Mouse (Mus musculus) lung, embryonic 15.5 days (tissue): Measurements from ENCODE around the gene Ctsw. TPM values are rescaled to one million over a fixed set of nuclear protein-coding genes. Genes with fewer than 3 reads are reported as not detected.

Experiments
- ATAC-seq: fragments of 200-750 bp; cut with Nextera tagmentation; 2 replicates; pipeline ENCODE4 v1.8.0; 2017; ENCODE audit warnings: moderate number of reproducible peaks, borderline replicate concordance; ENCODE audit not compliant: low FRiP score, low TSS enrichment; ENCODE audit errors: extremely low read depth
- H3K27ac ChIP-seq: fragments of 300-500 bp; sonication (generic); 2 replicates; pipeline ENCODE4 v1.5.1; 2015; ENCODE audit warnings: moderate library complexity, mild to moderate bottlenecking, inconsistent platforms
- H3K27me3 ChIP-seq: fragments of 300-500 bp; sonication (generic); 2 replicates; pipeline ENCODE4 v1.6.1; 2015; ENCODE audit warnings: inconsistent platforms
- H3K36me3 ChIP-seq: fragments of 300-500 bp; sonication (generic); 2 replicates; pipeline ENCODE4 v1.6.1; 2015; ENCODE audit warnings: inconsistent platforms
- H3K4me1 ChIP-seq: fragments of 300-500 bp; sonication (generic); 2 replicates; pipeline ENCODE4 v1.6.1; 2015; ENCODE audit warnings: inconsistent platforms
- H3K4me2 ChIP-seq: fragments of 300-500 bp; sonication (generic); 2 replicates; pipeline ENCODE4 v1.6.1; 2015; ENCODE audit warnings: inconsistent platforms, mild to moderate bottlenecking, moderate library complexity
- H3K4me3 ChIP-seq: fragments of 300-500 bp; sonication (generic); 2 replicates; pipeline ENCODE4 v1.5.1; 2015; ENCODE audit warnings: mild to moderate bottlenecking, inconsistent platforms
- H3K9ac ChIP-seq: fragments of 300-500 bp; sonication (generic); 2 replicates; pipeline ENCODE4 v1.6.1; 2015; ENCODE audit warnings: inconsistent platforms
- H3K9me3 ChIP-seq: fragments of 300-500 bp; sonication (generic); 2 replicates; pipeline ENCODE4 v1.6.1; 2016; ENCODE audit warnings: inconsistent platforms
- WGBS: fragments of 180-500 bp; shearing (Covaris S2); methylation state at CpG from one replicate; pipeline ENCODE4 v1.1.7; 2015; 5-methylcytosine and 5-hydroxymethylcytosine counted together
- polyA plus RNA-seq: library from polyadenylated mRNA; unstranded; fragments of >200 nt; fragmentation: Nextera tagmentation; extraction: Ambion mirVana; gene quantifications from 2 replicates; pipeline ENCODE4 v1.2.1, GENCODE M21; 2015

Gene Ctsw
- polyA plus RNA-seq, 1 experiment from 2014 or later = 3.3 TPM

DNA sequence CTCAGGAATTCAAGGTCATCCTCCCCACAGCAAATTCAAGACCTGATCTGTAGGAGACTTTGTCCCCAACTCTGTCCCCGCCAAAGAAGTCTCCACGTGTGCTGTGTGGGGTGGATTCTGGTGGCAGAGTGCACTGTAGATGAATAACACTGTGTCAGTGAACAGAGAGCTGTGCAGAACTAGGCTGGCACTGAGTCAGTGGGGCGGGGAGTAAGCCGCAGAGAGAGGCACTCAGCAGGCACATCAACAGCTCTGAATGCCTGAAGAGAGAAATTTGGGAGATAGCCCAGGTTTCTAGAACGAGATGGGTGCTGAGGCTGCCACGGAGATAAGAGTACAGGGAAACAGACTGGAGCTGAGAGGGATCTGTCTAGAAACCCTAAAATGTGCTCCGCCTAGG lies 9.3 kb downstream of the Ctsw start:
- Histone ChIP-seq H3K27ac (no peak overlapping the region), H3K36me3 (peaks cover 26% of the 10 kb centered on the region; the same call in 1 of the 2 replicates), H3K9ac (no peak overlapping the region), H3K4me1 (peaks cover 53% of the 10 kb centered on the region), H3K4me2 (no peak overlapping the region), H3K27me3 (no peaks in the 10 kb centered on the region), H3K9me3 (no peaks in the 10 kb centered on the region), H3K4me3 (no peak overlapping the region)
- WGBS = 65% methylated on average over 7 of the region's 7 CpGs
- ATAC-seq = no peak

- peak within 1 kb of the TSS; percentile 92 for H3K27ac ChIP-seq
- H3K9ac ChIP-seq = peak within 1 kb of the TSS; percentile 79
- peak within 1 kb of the TSS; percentile 82 for H3K4me2 ChIP-seq
- peaks cover 18% of the 10 kb centered on the region; the same call in 1 of the 2 replicates for H3K36me3 ChIP-seq
- peak within 1 kb of the TSS; percentile 71 for H3K4me3 ChIP-seq
- H3K9me3 ChIP-seq = no peaks in the 10 kb centered on the region
- no peak for ATAC-seq
- H3K4me1 ChIP-seq = peaks cover 45% of the 10 kb centered on the region
- no peaks in the 10 kb centered on the region for H3K27me3 ChIP-seq
- 10% methylated on average over 14 of the region's 14 CpGs for WGBS
These were observed 10.4 kb downstream of the Ctsw start, which contains the start of gene Ccdc85b for GRCm38 (mm10) chr19:5457746-5458442. Ccdc85b (minus strand) TSS chr19:5457894.

- under 1% methylated on average over 70 of the region's 70 CpGs for WGBS
- H3K4me1 ChIP-seq = peaks cover 45% of the 10 kb centered on the region
These were observed 11.2 kb downstream of the Ctsw start for GRCm38 (mm10) chr19:5456922-5457745.

DNA sequence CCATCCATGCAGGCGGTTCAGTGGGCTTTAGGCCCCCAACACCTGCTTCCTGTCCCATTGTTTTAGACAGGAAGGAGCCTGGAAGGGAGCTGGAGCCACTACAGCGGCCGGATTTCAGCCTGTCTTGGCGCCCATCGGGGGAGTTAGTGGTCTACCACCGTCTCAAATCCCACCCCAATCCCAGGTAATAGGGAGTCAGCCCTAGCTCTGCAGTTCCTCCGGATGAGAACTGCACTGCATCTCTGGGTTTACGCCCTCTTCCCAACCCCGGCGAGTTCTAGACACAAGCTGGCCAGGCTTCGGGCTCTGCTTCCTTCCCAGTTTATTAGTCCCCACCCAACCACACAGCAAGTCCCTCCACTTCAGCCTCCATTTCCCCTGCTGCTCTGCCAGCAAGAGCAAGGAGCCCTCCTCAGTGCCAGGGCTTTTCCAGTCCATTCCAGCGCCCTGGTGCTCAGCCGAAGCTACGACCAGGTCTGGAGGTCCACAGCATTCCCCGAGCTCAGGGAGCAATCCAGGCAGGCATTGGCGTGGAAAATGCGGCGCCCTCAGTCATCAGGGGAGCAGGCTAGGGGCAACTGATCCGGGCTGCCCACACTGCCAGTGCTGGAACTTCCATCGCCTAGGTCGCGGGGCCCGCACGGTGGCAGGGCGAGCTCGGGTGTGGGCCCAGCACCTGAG lies 11.9 kb downstream of the Ctsw start:
- no peak for ATAC-seq
- Histone ChIP-seq H3K9ac (peak overlapping the region; percentile 79), H3K27me3 (0 out of 2 replicates have a peak, but pooled peaks cover 4% of the 10 kb centered on the region), H3K4me1 (peaks cover 39% of the 10 kb centered on the region), H3K9me3 (no peaks in the 10 kb centered on the region), H3K36me3 (peaks cover 6% of the 10 kb centered on the region; the same call in 1 of the 2 replicates), H3K4me2 (peak overlapping the region; percentile 82), H3K4me3 (peak overlapping the region; percentile 71), H3K27ac (peak overlapping the region; percentile 92)
- 3% methylated on average over 26 of the region's 26 CpGs for WGBS

More at GRCm38 (mm10) chr19:5456922-5457745, 11.2 kb downstream of the Ctsw start:
- H3K27me3 ChIP-seq = no peaks in the 10 kb centered on the region
- H3K36me3 ChIP-seq = peaks cover 12% of the 10 kb centered on the region; the same call in 1 of the 2 replicates
- no peaks in the 10 kb centered on the region for H3K9me3 ChIP-seq
- H3K4me3 ChIP-seq = peak overlapping the region; percentile 71
- H3K27ac ChIP-seq = peak overlapping the region; percentile 92
- peak overlapping the region; percentile 82 for H3K4me2 ChIP-seq
- H3K9ac ChIP-seq = peak overlapping the region; percentile 79
- peak; percentile 92 for ATAC-seq

- H3K9ac ChIP-seq = peak overlapping the region; percentile 79; the same call in 1 of the 2 replicates
- H3K9me3 ChIP-seq = no peaks in the 10 kb centered on the region
- WGBS = 43% methylated on average over 8 of the region's 8 CpGs
- peaks cover 6% of the 10 kb centered on the region; the same call in 1 of the 2 replicates for H3K36me3 ChIP-seq
- H3K27me3 ChIP-seq = peaks cover 9% of the 10 kb centered on the region; the same call in 1 of the 2 replicates
- H3K4me1 ChIP-seq = peaks cover 33% of the 10 kb centered on the region
- peak overlapping the region; percentile 92 for H3K27ac ChIP-seq
- H3K4me2 ChIP-seq = peak overlapping the region; percentile 82
- H3K4me3 ChIP-seq = peak overlapping the region; percentile 71
- no peak for ATAC-seq
These were observed 12.7 kb downstream of the Ctsw start for GRCm38 (mm10) chr19:5455568-5455967.

DNA sequence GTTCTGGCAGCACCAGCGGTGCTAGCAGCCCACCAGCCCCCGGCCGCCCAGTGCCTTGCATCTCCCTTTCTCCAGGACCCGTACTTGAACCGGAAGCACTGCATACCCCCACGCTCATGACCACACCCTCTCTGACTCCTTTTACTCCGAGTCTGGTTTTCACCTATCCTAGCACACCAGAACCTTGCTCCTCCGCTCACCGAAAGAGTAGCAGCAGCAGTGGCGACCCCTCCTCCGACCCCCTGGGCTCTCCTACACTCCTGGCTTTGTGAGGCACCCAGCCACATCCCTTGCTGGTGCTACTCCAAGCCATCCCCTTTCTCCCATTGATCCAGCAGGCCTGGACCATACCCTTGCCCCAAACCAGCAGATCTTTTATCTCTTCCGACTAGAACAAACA lies 13.3 kb downstream of the Ctsw start:
- peaks cover 6% of the 10 kb centered on the region; the same call in 1 of the 2 replicates for H3K36me3 ChIP-seq
- peaks cover 32% of the 10 kb centered on the region for H3K4me1 ChIP-seq
- peak overlapping the region; percentile 82 for H3K4me2 ChIP-seq
- no peak for ATAC-seq
- peak overlapping the region; percentile 71 for H3K4me3 ChIP-seq
- H3K9ac ChIP-seq = peak overlapping the region; percentile 79; the same call in 1 of the 2 replicates
- H3K9me3 ChIP-seq = no peaks in the 10 kb centered on the region
- H3K27ac ChIP-seq = no peak overlapping the region; the same call in 1 of the 2 replicates
- H3K27me3 ChIP-seq = peaks cover 14% of the 10 kb centered on the region
- WGBS = 70% methylated on average over 12 of the region's 12 CpGs

DNA sequence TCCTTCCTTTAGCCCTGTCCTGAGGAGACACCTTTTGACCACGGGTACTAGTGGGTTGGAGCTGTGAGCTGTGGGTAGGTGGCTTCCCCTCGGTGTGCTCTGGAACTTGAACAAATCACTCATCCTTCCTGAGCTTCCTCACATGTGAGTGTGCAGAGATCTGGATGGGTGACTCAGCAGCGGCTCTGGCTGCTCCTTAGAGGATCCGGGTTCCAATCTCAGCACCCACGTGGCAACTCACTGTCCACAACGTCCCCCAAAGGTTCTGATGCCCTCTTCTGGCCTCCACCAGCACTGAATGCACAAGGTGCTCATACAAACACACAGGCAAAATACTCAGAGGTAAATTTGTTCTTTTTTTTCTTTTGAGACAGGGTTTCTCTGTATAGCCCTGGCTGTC lies 16.5 kb downstream of the Ctsw start:
- Histone ChIP-seq H3K9me3 (no peaks in the 10 kb centered on the region), H3K27ac (no peak overlapping the region), H3K4me3 (no peak overlapping the region), H3K36me3 (peaks cover 6% of the 10 kb centered on the region; the same call in 1 of the 2 replicates), H3K4me1 (peaks cover 38% of the 10 kb centered on the region), H3K4me2 (no peak overlapping the region), H3K27me3 (peaks cover 45% of the 10 kb centered on the region), H3K9ac (no peak overlapping the region)
- 70% methylated on average over 6 of the region's 6 CpGs for WGBS
- ATAC-seq = no peak

GRCm38 (mm10) chr19:5449673-5450072 lies 18.6 kb downstream of the Ctsw start:
- no peak overlapping the region for H3K27ac ChIP-seq
- peaks cover 24% of the 10 kb centered on the region for H3K4me1 ChIP-seq
- no peak overlapping the region for H3K4me3 ChIP-seq
- no peak overlapping the region for H3K9ac ChIP-seq
- 79% methylated on average over 3 of the region's 3 CpGs for WGBS
- no peak overlapping the region for H3K4me2 ChIP-seq
- peaks cover 48% of the 10 kb centered on the region for H3K27me3 ChIP-seq
- ATAC-seq = no peak
- H3K36me3 ChIP-seq = peaks cover 5% of the 10 kb centered on the region; the same call in 1 of the 2 replicates
- no peaks in the 10 kb centered on the region for H3K9me3 ChIP-seq

- peak; percentile 11; the same call in 1 of the 2 replicates for ATAC-seq
- Histone ChIP-seq H3K27ac (no peak overlapping the region), H3K27me3 (peaks cover 48% of the 10 kb centered on the region), H3K9ac (no peak overlapping the region), H3K4me3 (peak overlapping the region; percentile 57), H3K4me2 (peak overlapping the region; percentile 95), H3K9me3 (no peaks in the 10 kb centered on the region), H3K36me3 (no peaks in the 10 kb centered on the region), H3K4me1 (peaks cover 24% of the 10 kb centered on the region)
- 4% methylated on average over 35 of the region's 36 CpGs for WGBS
These were observed 19.8 kb downstream of the Ctsw start for GRCm38 (mm10) chr19:5448354-5449150.

DNA sequence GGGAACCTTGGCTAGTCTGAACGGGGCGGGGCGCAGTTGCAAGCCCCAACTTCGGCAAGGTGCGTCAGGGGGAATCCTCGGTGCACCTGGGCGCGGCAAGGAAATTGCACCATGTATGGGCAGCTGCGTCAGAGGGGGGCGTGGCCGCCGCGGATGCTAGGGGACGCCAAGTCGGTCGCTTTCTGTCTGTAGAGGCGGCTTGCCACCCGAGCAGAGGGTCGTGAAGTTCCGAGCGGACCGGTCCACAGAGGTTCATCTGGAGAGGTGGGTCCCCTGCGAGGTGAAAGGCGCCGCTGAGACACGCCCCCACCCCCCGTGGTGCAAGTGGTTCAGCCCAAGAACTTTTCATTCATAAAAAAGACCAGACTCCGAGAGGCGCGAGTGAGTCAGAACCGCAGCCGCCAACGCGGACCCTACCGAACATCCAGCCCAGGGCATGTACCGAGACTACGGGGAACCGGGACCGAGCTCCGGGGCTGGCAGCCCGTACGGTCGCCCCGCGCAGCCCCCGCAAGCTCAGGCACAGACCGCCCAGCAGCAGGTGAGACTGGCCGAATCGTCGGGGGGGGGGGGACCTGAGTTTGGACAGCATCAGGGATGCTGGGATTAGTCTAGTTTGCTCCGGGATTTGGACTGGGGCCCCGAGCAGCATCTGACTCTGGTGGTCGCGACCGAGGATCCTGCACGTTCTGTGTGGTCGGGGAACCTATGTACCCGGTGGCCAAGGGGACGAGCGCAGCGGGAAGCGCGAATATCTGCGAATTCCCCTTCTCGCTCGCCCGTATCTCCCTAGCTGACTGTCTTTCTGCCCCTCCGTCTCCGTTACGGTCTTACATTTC lies 20.6 kb downstream of the Ctsw start, which contains the start of gene Fosl1:
Gene Fosl1, plus strand, starts transcription at position 33 of the 839 bp plus-strand sequence.
- Histone ChIP-seq H3K36me3 (no peaks in the 10 kb centered on the region), H3K4me2 (peak within 1 kb of the TSS; percentile 95), H3K4me3 (peak within 1 kb of the TSS; percentile 57), H3K4me1 (peaks cover 24% of the 10 kb centered on the region), H3K27ac (no peak within 1 kb of the TSS), H3K9ac (peak within 1 kb of the TSS; percentile 25), H3K9me3 (no peaks in the 10 kb centered on the region), H3K27me3 (peaks cover 48% of the 10 kb centered on the region)
- ATAC-seq = peak; percentile 73; the same call in 1 of the 2 replicates
- WGBS = 1% methylated on average over 70 of the region's 70 CpGs
